Mouse (Mus musculus): ENCODE measurements at regions not wholly inside any gene's neighbourhood (a gene's known extent, or its start where the extent isn't known, plus 50 kb on each side); places are given as distances from the start of the nearest gene placed in this dataset.

GRCm38 (mm10) chr11:26826194-26826593, 232.4 kb upstream of the Vrk2 start:
- Histone ChIP-seq H3K4me1 (ENCODE audit: control insufficient read depth, insufficient read depth, low read depth, low read length) (no peaks in the 10 kb centered on the region), H3K27me3 (replicated peaks; ENCODE audit: control insufficient read depth, insufficient read depth, low read length) (no peaks in the 10 kb centered on the region), H3K27ac (ENCODE audit: low read depth, low read length) (no peak overlapping the region), H3K9ac (ENCODE audit: low read depth, low read length) (no peak overlapping the region), H3K4me3 (ENCODE audit: low read length) (no peak overlapping the region), H3K36me3 (ENCODE audit: control insufficient read depth, insufficient read depth, low read length) (no peaks in the 10 kb centered on the region), H3K9me3 (ENCODE audit: control insufficient read depth, low read length) (no peaks in the 10 kb centered on the region), H3K4me2 (ENCODE audit: low read length) (no peak overlapping the region)
- 92% methylated on average over 3 of the region's 3 CpGs for WGBS
- no peak for ATAC-seq

GRCm38 (mm10) chr11:26824080-26824727, 230.4 kb upstream of the Vrk2 start:
- Histone ChIP-seq H3K9me3 (ENCODE audit: control insufficient read depth, low read length) (no peaks in the 10 kb centered on the region), H3K27me3 (replicated peaks; ENCODE audit: control insufficient read depth, insufficient read depth, low read length) (no peaks in the 10 kb centered on the region), H3K4me3 (ENCODE audit: low read length) (no peak overlapping the region), H3K4me1 (ENCODE audit: control insufficient read depth, insufficient read depth, low read depth, low read length) (no peaks in the 10 kb centered on the region), H3K27ac (ENCODE audit: low read depth, low read length) (no peak overlapping the region; the same call in 1 of the 2 replicates), H3K9ac (ENCODE audit: low read depth, low read length) (no peak overlapping the region), H3K4me2 (ENCODE audit: low read length) (no peak overlapping the region), H3K36me3 (ENCODE audit: control insufficient read depth, insufficient read depth, low read length) (no peaks in the 10 kb centered on the region)
- ATAC-seq = peak; percentile 91
- 55% methylated on average over 8 of the region's 8 CpGs for WGBS

- H3K4me1 ChIP-seq (ENCODE audit: control insufficient read depth, insufficient read depth, low read depth, low read length) = no peaks in the 10 kb centered on the region
- no peak for ATAC-seq
- 60% methylated on average over 1 of the region's 1 CpGs for WGBS
- H3K9ac ChIP-seq (ENCODE audit: low read depth, low read length) = no peak overlapping the region
- no peak overlapping the region for H3K4me2 ChIP-seq (ENCODE audit: low read length)
- no peaks in the 10 kb centered on the region for H3K27me3 ChIP-seq (replicated peaks; ENCODE audit: control insufficient read depth, insufficient read depth, low read length)
- H3K9me3 ChIP-seq (ENCODE audit: control insufficient read depth, low read length) = no peaks in the 10 kb centered on the region
- H3K36me3 ChIP-seq (ENCODE audit: control insufficient read depth, insufficient read depth, low read length) = no peaks in the 10 kb centered on the region
- H3K4me3 ChIP-seq (ENCODE audit: low read length) = no peak overlapping the region
- no peak overlapping the region for H3K27ac ChIP-seq (ENCODE audit: low read depth, low read length)
These were observed 227.3 kb upstream of the Vrk2 start for GRCm38 (mm10) chr11:26821091-26821490.

GRCm38 (mm10) chr11:26817316-26817715, 223.5 kb upstream of the Vrk2 start:
- Histone ChIP-seq H3K4me1 (ENCODE audit: control insufficient read depth, insufficient read depth, low read depth, low read length) (no peaks in the 10 kb centered on the region), H3K27me3 (replicated peaks; ENCODE audit: control insufficient read depth, insufficient read depth, low read length) (no peaks in the 10 kb centered on the region), H3K4me2 (ENCODE audit: low read length) (no peak overlapping the region), H3K9me3 (ENCODE audit: control insufficient read depth, low read length) (no peaks in the 10 kb centered on the region), H3K36me3 (ENCODE audit: control insufficient read depth, insufficient read depth, low read length) (no peaks in the 10 kb centered on the region), H3K9ac (ENCODE audit: low read depth, low read length) (no peak overlapping the region), H3K27ac (ENCODE audit: low read depth, low read length) (no peak overlapping the region), H3K4me3 (ENCODE audit: low read length) (no peak overlapping the region)
- ATAC-seq = no peak

- no peak overlapping the region for H3K9ac ChIP-seq (ENCODE audit: low read depth, low read length)
- peak overlapping the region; percentile 17; the same call in 1 of the 2 replicates for H3K4me3 ChIP-seq (ENCODE audit: low read length)
- H3K27me3 ChIP-seq (replicated peaks; ENCODE audit: control insufficient read depth, insufficient read depth, low read length) = no peaks in the 10 kb centered on the region
- WGBS = 45% methylated on average over 8 of the region's 8 CpGs
- H3K4me1 ChIP-seq (ENCODE audit: control insufficient read depth, insufficient read depth, low read depth, low read length) = no peaks in the 10 kb centered on the region
- no peaks in the 10 kb centered on the region for H3K36me3 ChIP-seq (ENCODE audit: control insufficient read depth, insufficient read depth, low read length)
- ATAC-seq = peak; percentile 85
- H3K27ac ChIP-seq (ENCODE audit: low read depth, low read length) = no peak overlapping the region
- no peaks in the 10 kb centered on the region for H3K9me3 ChIP-seq (ENCODE audit: control insufficient read depth, low read length)
- H3K4me2 ChIP-seq (ENCODE audit: low read length) = peak overlapping the region; percentile 38
These were observed 221.3 kb upstream of the Vrk2 start for GRCm38 (mm10) chr11:26815104-26815503.

GRCm38 (mm10) chr11:26814601-26815000, 220.8 kb upstream of the Vrk2 start:
- no peak overlapping the region for H3K27ac ChIP-seq (ENCODE audit: low read depth, low read length)
- ATAC-seq = no peak
- 82% methylated on average over 3 of the region's 3 CpGs for WGBS

GRCm38 (mm10) chr11:26802249-26802941, 208.6 kb upstream of the Vrk2 start:
- Histone ChIP-seq H3K4me2 (ENCODE audit: low read length) (no peak overlapping the region), H3K36me3 (ENCODE audit: control insufficient read depth, insufficient read depth, low read length) (no peaks in the 10 kb centered on the region), H3K9ac (ENCODE audit: low read depth, low read length) (no peak overlapping the region), H3K9me3 (ENCODE audit: control insufficient read depth, low read length) (no peaks in the 10 kb centered on the region), H3K4me3 (ENCODE audit: low read length) (no peak overlapping the region), H3K4me1 (ENCODE audit: control insufficient read depth, insufficient read depth, low read depth, low read length) (peaks cover 3% of the 10 kb centered on the region), H3K27ac (ENCODE audit: low read depth, low read length) (no peak overlapping the region), H3K27me3 (replicated peaks; ENCODE audit: control insufficient read depth, insufficient read depth, low read length) (no peaks in the 10 kb centered on the region)
- 80% methylated on average over 2 of the region's 2 CpGs for WGBS
- no peak for ATAC-seq

More at GRCm38 (mm10) chr11:26814601-26815000, 220.8 kb upstream of the Vrk2 start:
- H3K36me3 ChIP-seq (ENCODE audit: control insufficient read depth, insufficient read depth, low read length) = no peaks in the 10 kb centered on the region
- H3K9ac ChIP-seq (ENCODE audit: low read depth, low read length) = no peak overlapping the region
- no peaks in the 10 kb centered on the region for H3K4me1 ChIP-seq (ENCODE audit: control insufficient read depth, insufficient read depth, low read depth, low read length)
- no peak overlapping the region for H3K4me2 ChIP-seq (ENCODE audit: low read length)
- H3K9me3 ChIP-seq (ENCODE audit: control insufficient read depth, low read length) = no peaks in the 10 kb centered on the region
- no peaks in the 10 kb centered on the region for H3K27me3 ChIP-seq (replicated peaks; ENCODE audit: control insufficient read depth, insufficient read depth, low read length)
- H3K4me3 ChIP-seq (ENCODE audit: low read length) = no peak overlapping the region

GRCm38 (mm10) chr11:26800296-26800695, 206.5 kb upstream of the Vrk2 start:
- WGBS = 63% methylated on average over 2 of the region's 2 CpGs

GRCm38 (mm10) chr11:26794629-26794966, 200.8 kb upstream of the Vrk2 start:
- Histone ChIP-seq H3K4me2 (ENCODE audit: low read length) (no peak overlapping the region), H3K9ac (ENCODE audit: low read depth, low read length) (no peak overlapping the region), H3K9me3 (ENCODE audit: control insufficient read depth, low read length) (no peaks in the 10 kb centered on the region), H3K4me1 (ENCODE audit: control insufficient read depth, insufficient read depth, low read depth, low read length) (no peaks in the 10 kb centered on the region), H3K27ac (ENCODE audit: low read depth, low read length) (no peak overlapping the region), H3K36me3 (ENCODE audit: control insufficient read depth, insufficient read depth, low read length) (no peaks in the 10 kb centered on the region), H3K27me3 (replicated peaks; ENCODE audit: control insufficient read depth, insufficient read depth, low read length) (no peaks in the 10 kb centered on the region), H3K4me3 (ENCODE audit: low read length) (no peak overlapping the region)
- no peak for ATAC-seq
- 69% methylated on average over 3 of the region's 3 CpGs for WGBS

More at GRCm38 (mm10) chr11:26800296-26800695, 206.5 kb upstream of the Vrk2 start:
- Histone ChIP-seq H3K36me3 (ENCODE audit: control insufficient read depth, insufficient read depth, low read length) (no peaks in the 10 kb centered on the region), H3K4me1 (ENCODE audit: control insufficient read depth, insufficient read depth, low read depth, low read length) (no peaks in the 10 kb centered on the region), H3K4me2 (ENCODE audit: low read length) (no peak overlapping the region), H3K4me3 (ENCODE audit: low read length) (no peak overlapping the region), H3K27ac (ENCODE audit: low read depth, low read length) (no peak overlapping the region), H3K9me3 (ENCODE audit: control insufficient read depth, low read length) (no peaks in the 10 kb centered on the region), H3K9ac (ENCODE audit: low read depth, low read length) (no peak overlapping the region), H3K27me3 (replicated peaks; ENCODE audit: control insufficient read depth, insufficient read depth, low read length) (no peaks in the 10 kb centered on the region)
- no peak for ATAC-seq
